Mouse (Mus musculus): ENCODE measurements around the gene P3h2.

P3h2 gene

DNA sequence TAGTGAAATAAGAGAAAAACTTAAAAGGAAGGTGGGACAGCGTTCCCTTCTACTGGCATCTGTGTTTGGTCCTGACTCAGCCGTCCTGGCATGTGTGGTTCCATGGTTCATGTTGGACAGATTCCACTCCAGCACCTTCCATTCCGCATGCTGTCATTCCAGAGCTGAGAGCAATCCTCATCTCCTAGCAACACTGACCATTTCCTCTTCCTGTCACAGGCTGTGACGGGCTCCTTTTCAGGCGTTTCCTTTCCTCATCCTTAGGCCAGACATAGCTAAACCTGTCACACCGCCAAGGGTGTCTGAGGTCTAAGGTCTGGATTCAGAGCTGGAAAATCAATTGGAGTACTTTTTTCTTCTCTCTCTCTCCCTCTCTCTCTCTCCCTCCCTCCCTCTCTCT lies 40.5 kb downstream of the P3h2 start:
- peak; percentile 63 to 65 for DNase-seq

DNA sequence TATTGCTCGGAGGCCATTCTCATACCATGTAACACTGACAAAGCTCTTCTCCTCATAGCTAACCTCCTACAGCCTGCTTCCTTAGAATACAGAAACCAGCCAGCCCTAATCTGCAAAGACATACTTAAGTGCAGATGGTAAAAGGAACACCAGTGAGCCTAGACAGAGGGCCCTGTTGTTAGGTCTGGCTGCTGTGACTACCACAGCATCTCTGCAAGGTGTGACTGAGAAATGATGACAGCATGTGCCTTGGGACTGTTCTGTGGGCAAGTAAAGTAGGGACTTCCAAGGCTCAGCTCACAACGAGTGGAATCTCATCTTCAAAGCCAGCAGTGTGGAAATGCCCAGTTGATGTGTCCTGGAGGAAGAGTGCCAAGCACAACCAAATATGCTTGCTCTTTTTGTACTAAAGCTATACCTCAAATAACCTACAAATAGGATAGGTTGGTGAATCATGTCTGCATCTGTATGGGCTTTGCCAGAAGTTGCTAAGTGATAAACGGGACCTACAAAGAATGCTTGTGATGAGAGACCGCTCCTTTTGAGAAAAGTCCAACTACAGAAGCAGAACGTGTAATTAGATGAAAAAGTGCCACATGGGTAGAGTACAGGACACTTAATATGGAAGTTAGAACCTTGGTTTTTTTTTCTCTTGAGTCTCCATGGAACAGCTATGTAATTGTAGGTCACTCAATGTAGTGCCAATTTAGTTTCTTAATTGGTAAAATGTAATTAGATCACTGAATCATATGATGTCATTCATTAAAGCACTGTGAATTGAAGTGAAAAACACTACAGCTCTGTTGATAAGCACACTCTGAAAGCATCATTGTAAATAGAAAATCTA lies 45.1 kb downstream of the P3h2 start:
- DNase-seq, result no peak

DNA sequence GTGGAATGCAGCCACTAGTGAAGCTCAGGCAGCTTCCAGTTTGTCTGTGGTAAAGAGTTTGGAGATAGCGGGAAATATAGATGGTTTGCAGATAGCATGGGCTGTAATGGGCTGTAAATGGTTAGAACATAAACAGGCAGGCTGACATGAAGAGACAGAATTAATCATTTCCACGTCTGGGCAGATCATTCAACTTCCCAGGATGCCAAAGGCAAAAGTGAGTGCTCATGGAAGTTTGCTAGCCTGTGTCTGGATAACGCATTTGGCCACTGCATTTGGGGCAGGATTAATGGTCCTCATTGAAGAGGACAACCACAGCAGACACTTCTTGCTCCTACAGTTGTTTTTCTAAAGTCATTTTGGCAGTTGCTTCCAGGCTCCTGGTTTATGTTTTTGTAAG lies 52.0 kb downstream of the P3h2 start:
- no peak for DNase-seq

DNA sequence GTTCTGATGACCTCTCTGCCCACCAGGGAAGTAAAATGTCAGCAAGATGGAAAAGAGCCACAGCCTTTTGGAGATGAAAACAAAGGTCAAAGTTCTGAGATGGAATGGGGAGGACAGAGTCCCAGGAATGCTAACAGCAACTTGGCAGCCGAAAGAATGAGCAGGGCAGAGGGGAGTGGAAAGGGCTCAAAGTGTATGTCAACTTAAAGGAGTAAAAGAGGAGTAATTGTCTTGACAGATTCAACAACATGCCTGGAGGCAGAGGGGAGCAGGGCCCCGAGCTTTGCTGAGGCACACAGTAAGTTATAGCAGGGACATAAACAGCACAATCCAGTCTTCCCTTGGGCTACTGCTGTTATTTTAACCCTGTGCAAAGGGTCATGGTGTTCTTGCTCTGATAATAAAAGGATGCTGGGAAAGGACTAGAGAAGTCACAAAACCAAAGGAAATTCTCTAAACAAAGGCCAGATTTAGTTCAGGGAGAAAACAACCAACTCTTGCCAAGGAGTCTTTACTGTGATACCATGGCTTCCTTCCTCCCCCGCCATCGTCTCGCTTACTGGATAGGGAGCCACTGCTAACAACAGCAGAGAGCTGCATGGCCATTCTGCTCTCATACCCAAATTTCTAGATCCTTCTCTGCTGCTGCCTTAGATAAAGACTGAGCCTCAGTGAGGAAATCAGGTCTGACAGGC lies 56.0 kb downstream of the P3h2 start:
- DNase-seq, result peak; percentile 63 to 85

DNA sequence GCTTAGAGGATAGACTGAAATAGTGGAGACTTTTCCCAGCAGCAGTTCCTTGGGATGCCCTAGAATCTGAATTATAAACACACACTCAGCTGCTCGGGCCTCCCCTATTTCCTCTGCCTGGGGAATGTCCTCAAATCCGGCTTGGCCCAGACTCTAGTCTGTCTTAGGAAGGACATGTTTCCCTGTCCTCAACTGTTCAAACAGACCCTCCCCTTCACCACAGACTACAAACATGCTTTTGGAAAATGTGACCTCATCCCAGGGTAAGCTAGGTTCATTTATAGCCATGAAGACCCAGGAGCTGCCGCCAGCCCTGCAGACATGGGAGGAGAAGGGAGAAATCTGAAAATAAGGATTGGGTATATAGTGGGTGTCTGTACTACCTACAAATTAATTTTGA lies 57.7 kb downstream of the P3h2 start:
- no peak for DNase-seq

DNA sequence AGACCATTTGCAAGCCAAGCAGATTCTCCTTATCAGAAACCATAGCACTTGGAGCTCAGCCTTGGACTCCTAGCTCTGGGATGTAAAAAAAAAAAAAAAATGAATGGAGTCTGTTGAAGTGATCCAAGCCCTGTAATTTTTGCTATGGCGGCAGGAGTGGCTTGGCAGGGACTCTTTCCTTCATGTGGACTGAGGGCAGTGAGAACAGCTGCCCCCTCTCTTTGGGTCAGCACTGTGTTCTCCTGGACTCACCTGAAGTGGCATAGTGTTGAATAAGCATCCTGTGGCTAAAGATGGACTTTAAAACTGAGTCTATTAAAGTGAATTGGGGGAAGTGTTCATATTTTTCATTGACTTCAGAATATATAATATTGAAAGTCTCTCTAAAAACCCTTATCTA lies 58.2 kb downstream of the P3h2 start:
- peak; percentile 24 to 71 for DNase-seq

DNA sequence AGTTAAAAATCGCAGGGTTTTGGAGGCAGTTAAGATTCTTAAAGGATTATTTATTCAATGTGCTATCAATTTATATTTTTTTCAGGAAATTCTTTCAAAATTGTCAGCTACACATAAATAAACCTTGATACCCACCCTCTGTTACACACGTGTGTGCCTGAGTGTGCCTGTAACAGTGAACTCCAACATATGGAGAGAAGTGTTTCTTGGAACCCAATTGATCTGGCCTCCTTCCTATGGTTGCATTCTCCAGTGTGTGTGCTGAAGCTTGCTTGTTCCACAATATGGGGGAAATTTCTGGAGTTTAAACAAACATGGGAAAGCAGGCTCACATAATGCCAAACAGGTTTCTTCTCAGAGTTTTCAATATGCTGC lies 63.7 kb downstream of the P3h2 start:
- no peak for DNase-seq

DNA sequence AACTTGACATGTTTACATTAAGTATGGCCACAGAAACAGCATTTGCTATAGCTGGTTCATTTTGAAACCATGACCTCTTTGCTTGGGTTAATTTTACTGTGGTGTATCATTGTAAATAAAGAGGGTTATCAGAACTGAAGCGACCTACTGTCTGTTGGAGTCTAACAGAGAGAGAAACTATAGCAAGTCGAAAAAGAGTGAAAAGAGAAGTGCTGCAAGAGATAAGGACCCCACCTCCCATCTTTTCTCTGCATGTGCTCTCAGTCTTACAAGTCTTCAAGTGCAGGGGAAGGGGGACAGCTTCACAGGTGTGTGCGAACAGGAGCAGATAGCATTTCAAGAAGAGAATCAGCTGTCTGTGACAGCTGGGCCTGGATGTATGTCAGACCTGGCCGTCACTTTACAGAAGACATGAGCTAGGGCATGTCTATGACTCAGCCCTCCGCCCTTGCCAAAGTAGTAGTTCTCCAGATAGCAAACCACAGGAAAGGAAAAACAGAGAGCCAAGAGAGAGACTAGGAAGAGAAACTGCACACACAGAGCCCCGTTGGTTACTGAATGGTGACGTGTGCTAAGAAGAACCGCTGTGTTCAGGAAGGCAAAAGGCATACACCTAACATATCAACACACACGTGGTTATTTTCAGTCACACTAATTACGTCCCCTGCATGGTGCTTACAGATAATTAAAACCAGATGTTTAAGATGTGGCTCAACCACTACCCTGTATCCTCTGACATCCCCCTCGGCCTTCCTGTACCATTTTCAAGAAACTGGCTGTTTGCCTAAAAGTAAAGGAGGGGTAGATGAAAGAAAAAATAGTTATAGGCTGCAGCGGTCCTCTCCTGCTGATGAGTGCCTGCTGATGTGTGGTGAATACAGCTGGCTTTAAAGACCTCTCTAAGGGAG lies 64.3 kb downstream of the P3h2 start:
- no peak for DNase-seq

DNA sequence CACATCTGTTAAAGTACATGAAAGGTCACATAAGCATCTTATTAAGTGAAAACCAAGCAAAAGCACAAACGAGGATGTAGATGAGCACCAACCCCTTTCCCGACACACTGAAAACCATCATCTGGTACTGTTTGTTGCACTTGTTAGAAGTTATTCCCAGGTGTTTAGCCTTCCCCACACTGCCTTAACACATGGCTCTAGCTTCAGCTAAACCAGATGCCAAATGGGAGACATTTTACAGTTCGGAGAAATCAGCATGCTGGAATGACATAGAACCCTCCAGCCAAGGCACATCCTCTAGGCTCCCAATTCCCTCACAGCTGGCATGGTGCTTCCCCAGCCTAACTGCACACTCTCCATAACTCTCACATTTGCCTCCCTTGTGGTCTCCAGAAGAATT lies 66.3 kb downstream of the P3h2 start:
- no peak for DNase-seq

DNA sequence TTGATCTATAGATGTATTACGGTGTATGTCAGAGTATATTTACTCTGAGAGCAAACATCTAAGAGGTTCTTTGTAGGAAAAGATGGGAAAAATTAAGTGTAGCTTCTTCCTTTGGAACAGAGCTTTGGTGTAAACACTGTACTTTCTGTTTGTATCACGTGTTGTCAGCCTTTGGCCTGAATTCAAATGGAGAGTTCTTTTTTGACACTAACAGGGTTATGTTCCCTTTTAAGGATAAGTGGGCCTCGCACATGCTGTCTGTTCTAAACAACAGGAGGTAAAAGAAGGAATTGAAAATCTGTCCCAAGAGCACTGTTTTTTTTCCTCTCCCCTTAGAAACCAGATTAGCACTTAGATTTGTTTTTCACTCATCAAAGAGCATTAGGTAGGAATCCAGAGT lies 70.1 kb downstream of the P3h2 start:
- DNase-seq, result peak in 1 of 2 experiments; percentile 55

DNA sequence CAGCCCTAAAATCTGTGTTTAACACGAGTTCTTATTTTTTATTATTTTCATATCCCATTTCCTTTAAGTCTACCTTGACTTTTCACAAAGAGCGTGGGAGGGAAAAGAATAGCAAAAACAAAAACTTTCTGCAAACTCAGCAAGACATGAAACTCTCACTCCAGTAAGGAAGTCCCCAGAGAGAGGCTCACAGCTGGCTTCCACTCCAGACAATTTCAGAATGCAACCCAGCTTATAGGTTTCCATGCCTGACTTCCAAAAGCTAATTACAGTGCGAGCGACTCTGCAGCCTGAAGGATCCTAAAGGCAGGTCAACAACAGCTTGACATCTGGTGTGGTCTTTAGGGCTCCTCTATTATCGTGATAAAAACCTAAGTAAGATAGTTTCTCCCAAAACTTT lies 70.5 kb downstream of the P3h2 start:
- DNase-seq, result no peak

DNA sequence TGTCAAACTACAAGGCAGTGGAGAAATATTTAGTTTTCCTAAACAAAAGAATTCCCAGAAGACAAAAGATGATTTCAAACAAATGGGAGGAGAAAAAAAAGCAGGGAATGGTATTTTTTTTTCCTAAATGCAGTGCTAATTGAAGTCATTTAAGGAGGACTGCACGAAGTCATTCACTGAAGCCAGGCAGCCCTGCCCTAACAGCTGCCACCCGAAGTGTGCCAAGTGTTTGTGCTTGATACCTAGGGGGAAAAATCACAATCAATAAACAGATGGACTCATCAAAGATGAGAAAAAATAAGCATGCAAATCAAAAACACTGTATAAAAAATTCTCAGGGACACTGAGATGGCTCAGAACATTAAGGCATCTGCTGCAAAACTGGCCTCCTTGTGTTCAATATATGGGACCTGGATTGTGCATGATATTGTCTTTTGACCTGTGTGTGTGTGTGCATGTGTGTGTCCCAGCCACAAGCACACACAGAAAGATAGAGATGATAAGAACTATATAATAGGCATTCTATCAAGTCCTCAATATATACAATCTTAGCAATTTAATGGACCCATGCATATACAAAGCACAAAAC lies 76.1 kb downstream of the P3h2 start:
- no peak for DNase-seq

DNA sequence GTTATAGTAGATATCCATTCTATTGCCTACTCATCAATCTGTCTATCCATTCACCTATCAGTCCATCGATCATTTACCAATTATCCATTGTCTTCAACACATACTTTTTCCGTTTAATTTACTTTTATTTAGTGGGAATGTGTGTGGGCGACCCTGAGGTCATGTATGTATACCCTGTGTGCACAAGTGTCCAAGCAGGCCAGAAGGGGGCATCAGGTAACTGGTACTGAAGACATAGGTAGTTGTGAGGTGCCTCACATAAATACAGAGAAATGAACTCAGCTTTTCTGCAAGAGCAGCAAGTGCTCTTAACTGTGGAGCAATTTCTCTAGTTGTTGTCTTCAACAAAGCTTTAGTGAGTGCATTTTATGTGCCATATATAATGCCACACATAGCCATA lies 79.2 kb downstream of the P3h2 start:
- DNase-seq, result no peak

DNA sequence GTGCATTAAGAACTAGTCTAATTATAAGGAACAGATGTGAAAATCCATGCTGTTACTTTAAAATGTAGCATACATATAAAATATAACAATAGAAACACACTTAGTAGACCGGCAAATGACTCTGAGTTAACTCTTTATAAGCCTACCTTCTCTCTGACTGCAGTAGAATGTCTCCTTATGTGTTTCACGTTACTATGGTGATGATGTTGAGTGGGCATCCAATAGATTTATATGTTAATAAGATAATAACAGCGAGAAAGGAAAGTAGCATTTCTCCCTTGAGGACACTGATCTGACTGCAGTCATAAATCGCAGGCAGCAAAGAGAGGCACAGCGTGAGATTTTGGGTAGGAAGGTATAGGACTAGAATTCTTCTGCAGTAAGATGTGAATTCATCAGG lies 81.0 kb downstream of the P3h2 start:
- no peak for DNase-seq

DNA sequence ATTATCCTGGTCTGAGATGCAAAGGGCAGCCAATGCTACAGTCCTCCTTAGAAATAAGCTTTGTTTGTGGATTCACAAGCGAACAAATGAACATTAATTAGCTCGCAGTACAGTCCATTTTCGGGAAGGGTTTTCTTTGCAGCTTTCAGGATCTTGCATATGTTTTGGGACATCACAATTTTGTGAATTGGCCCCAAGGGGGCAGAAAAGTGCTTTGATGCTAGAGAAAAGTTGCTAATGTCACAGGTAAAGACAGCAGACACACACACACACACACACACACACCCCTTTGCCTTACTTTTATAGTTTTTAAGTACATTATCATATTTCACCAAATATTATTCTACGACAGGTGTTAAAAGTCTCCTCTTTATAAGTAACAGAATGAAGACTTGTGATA lies 82.2 kb downstream of the P3h2 start:
- DNase-seq, result peak; percentile 38 to 49

DNA sequence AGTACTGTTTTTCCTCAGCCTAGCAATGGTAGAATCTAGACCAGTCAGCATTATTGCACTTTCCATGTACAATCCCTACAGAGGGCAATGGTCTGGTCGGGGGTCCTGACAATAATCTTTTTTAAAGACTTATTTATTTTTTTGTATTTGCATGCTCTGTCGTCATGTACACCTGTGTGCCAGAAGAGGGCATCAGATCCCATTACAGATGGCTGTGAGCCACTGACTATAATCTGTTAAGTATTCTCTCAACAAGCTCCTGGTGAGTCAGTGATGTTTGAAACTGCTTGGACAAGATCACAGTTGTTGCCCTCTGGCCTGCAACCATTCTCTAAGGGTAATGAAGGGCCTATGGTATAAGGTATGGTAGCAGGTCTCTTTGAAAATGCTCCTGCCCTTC lies 83.8 kb downstream of the P3h2 start:
- DNase-seq, result no peak

DNA sequence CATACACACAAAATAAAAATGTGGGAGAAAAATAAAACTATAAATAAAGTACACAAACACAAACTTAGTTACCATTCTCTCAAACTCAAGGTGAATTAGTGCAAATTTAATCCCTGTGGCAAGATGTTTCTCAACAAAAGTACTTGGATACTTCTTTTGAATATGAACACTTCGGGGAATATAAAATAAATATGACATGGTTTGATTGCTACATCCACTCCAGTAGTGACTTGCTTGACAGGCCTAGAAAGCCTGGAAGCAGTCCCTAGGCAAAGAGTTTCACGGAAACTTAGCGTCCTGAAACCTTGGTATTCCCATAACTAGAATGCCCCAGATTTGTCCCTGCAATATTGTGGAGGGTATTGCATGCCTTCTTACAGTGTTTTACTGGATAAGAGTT lies 99.8 kb downstream of the P3h2 start:
- no peak for DNase-seq

DNA sequence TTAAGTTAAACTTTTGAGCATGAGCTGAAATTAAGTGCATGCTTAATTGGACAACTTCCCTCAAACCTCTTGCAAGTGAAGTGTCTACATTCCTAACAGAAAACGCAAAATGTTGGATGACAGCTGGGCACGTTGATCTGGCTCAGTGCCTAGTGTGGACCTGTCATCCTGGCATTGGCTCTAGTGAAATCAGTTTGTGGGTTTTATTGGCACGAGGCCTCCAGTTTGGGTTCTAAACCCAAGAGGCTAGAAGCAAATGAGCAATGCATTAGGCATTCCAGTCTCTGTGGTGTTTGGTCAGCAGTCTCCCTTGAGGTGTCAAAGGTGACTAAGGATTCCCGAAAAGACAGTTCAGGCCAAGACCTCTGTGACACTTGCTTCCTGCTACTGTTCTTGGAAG lies 102.3 kb downstream of the P3h2 start:
- peak in 1 of 2 experiments; percentile 30 for DNase-seq

DNA sequence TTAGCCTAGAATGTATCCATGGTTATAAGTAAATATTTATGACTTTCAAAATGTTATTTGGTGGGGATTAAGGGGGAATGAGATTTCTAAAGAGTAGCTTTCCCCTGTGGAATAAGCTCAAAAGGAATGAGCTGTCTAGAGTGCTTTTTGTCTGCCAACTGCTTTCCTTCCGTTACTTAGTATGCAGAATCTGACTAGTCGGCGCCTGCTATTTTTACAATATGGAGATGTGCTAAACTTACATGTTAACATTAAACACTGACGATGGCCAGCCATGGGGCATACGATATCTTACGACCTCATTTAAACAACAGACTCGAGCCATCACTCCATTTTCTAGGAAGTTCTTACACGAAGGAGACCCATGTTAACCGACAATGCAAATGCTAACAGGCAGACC lies 102.7 kb downstream of the P3h2 start:
- DNase-seq, result no peak

DNA sequence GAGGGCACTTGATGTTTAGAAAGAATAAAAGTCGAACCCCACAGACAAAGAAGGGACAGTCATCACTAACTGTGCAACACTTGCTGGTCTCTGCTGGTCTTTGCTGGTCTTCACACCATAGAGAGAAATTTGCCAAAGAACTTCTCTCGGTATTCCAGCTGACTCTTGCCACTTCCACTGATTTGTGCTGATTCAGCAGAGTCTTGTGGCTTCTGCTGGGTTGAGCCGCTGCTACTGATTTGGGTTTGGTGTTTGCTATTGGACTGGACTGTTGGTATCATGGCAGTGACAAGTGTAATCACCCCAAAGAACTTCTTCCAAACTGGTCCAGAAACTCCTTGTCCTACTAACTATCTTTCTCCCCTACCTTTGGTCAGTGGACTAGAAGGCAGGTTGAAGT lies 111.0 kb downstream of the P3h2 start:
- no peak for DNase-seq

DNA sequence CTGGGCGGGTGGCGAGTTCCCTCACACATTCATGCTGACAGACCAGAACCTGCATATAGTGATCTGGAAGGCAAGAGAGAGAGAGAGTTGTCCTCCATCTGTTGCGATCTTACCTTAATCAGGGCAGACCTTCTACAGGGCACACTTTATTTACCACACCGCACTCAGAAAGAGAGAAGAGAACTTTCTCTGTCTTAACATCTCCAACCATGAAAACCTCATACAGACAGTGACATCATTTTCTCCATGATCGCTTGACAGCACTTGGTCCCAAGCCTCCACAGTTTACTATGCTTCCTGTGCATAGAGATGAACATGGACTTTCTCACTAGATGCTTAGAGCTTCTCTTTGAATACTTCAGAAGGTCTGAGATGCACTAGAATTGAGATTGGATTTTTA lies 118.4 kb downstream of the P3h2 start:
- no peak for DNase-seq

DNA sequence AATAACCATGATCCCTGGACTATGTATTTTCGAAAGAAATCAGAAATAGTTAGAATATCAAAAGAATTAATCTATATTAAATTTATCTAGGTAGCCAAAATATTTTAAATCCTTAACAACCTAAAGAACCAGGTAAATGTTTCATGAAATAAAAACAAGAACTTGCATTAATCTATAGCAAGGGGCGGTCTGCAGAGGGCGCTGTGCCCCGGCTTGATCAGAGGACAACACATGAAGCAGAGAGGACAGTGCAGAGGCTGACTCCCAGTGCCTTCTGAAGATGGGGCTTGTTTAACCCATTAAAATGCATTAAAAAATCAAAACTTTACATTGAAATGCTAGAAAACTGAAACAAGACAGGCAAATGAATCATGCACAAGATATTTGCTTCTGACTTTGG lies 121.9 kb downstream of the P3h2 start:
- DNase-seq, result peak; percentile 48 to 55

DNA sequence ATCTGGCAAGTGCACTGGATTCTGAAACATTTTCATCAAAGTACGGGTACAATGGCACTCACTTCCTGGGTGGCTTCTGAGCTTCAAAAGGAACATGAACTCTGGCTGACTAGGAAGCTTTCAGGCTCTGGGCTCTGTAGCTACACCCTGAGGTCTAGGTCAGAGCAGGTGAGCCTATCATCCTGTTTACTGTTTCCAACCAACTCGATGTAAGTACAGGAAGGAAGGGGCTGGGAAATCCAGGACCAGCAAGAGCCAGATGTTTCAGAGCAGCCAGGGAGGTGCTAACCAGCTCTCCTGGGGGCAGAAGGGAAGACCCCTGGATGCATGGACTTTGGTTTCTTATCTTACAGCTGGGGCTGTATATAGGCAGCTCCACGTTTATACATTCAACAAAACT lies 126.5 kb downstream of the P3h2 start:
- no peak for DNase-seq

Measured in kidney, postnatal 25 days (tissue).